Mouse (Mus musculus) liver, postnatal 0 days (tissue): ENCODE results near the gene Lmbr1.

Experiments used
- CTCF ChIP-seq: sonication (generic); IDR thresholded peaks from 2 replicates; pipeline ENCODE4 v1.5.1; 2016; ENCODE audit warnings: antibody characterized with exemption, low read depth
- EP300 ChIP-seq: IDR thresholded peaks from 2 replicates; pipeline ENCODE4 v1.6.1; 2016; ENCODE audit warnings: antibody characterized with exemption, low read depth, mild to moderate bottlenecking

GRCm38 (mm10) chr5:29270879-29271278, 107.3 kb downstream of the Lmbr1 start:
- TF ChIP-seq CTCF: peak; percentile 24; the same call in 1 of the 2 replicates
- TF ChIP-seq EP300: no peak
